Mouse (Mus musculus) kidney, postnatal 10 days (tissue): ENCODE measurements at regions not wholly inside any gene's neighbourhood (a gene's known extent, or its start where the extent isn't known, plus 50 kb on each side); places are given as distances from the start of the nearest gene placed in this dataset.
"Not testable (repeated sequence)": the region's sequence is repeated elsewhere in the genome, so short reads cannot be mapped to it uniquely, and the experiment has no call there.

ENCODE experiments used
- DNase-seq: peaks from one replicate; pipeline ENCODE4 v3.0.0; 2021; ENCODE audit warnings: mixed read lengths

DNA sequence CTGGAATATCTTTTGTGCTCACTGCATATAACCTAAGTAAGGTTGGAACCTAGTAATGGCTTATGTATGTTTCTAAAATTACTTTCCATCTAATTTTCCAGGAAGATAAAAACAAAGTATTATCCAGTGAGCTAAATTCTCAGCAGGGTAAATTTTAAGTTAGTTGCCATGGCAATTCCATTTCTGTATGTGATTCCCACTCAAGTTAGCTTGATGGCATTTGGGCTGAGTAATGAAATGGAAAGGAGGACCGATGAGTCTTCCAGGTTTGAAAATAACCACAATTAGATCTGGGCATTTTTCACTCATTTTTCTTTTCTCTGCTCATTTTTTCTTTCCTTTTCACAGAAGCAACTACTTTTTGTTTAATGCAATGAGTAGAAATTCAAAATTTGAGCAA lies 398.4 kb upstream of the Gm10801 start:
- DNase-seq, result no peak

DNA sequence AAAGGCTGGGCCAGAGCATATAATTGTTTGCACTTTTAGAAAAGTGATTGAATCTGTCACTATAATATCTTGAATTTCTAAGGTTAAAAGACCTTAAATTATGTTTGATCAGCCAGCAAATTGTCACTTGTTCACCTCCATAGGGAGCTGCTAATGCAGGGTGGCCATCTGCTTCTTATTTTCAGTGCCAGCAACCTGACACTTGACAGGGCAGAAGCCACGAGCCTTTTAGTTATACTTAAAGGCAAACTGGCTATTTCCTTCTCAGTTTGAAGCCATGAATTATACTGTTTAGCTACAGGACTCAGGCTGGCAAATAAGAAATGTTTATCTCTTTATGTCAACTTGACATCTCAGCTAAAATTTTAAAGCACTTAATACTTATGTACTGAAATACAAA lies 392.5 kb upstream of the Gm10801 start:
- DNase-seq, result no peak

DNA sequence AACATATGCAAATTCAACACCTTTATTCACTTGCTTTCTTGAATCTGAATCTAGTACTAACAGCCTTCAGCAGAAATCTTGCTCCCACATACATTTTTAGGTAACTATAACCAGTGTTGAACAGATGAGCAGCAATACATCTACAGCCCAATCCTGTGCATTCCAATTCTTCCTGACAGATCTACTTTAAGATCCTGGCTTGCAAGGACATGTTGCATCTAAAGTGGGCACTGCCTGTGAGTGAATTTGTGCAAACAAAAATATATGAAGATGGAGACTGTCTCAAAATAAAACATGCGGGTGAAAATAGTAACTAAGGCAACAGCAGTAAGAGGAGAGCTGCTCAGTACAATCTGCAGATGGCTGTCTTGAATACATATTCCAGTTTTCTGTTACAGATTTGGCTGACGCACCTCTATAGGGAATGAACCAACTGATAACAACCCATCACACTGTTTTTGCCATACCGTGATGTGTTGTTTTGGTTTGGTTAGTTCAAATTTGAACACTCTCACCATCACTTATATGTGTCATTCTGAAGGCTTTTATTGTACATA lies 375.2 kb upstream of the Gm10801 start:
- DNase-seq, result no peak

DNA sequence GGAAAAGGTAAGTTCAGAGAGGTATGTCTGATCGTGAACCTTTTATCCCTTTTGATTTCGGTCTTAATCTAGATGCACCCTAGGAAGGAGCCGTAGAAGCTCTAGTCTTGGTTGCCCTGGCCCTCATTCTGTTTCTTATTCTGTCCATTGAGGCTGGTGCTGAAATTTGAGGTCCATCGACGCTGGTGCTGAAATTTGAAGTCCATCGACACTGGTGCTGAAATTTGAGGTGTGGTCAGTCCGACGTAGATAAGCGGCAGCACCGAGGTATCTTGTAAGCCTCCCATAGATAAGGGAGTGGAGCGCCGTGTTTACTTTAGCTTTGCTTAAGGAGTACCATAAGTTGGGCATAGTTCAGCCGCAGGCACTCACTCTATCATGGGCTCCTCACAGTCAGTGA lies 332.0 kb upstream of the Gm10801 start:
- not testable (repeated sequence) for DNase-seq

DNA sequence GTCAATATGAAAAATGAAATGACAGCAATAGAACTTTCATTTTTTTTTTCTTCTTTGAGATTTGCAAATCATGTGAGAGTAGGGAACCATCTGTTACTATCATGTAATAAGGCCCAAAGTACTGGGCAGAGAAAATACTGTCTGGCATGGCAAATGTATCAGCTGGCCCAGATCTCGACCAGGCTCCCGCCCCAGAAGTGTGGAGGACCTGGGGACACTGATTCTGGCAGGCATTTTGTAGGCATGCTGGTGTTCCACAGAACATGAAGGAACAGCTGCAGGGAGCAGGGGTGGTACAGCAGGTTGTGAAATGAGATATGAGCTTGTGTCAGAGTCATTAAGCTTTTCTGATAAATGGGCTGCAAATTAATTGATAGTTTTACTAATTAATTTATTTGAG lies 307.8 kb upstream of the Gm10801 start:
- DNase-seq, result no peak

DNA sequence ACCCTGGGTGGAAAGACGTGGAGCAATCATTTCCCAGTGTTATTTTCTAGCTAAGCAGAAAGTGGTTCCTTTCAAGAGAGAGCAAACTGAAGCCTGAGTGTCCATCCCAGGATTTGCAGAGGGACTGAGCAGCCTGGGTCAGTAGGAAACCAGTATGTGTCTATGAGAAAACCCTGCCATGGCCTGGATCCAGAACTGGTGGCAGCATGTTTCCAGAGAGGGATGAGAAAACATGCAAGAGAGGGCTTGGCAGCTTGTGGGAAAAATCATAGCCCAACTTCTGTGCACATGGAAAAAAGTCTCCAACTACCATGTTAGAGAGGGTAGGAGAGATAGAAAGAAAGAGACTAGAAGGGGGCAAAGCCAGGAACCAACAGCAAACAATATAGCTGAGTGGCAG lies 282.8 kb upstream of the Gm10801 start:
- DNase-seq, result peak; percentile 5
